Mouse (Mus musculus) megakaryocyte, embryonic 14.5 days (primary cell): ENCODE results near the gene Fbln5.

Experiments used
- FLI1 ChIP-seq: IDR thresholded peaks from 2 replicates; pipeline ENCODE4 v1.6.1; 2012; ENCODE audit warnings: low read length, inconsistent platforms, mixed read lengths
- GATA1 ChIP-seq: IDR thresholded peaks from 3 replicates; pipeline ENCODE4 v1.6.1; 2012; ENCODE audit warnings: mixed read lengths, low read length, inconsistent platforms, borderline replicate concordance

DNA sequence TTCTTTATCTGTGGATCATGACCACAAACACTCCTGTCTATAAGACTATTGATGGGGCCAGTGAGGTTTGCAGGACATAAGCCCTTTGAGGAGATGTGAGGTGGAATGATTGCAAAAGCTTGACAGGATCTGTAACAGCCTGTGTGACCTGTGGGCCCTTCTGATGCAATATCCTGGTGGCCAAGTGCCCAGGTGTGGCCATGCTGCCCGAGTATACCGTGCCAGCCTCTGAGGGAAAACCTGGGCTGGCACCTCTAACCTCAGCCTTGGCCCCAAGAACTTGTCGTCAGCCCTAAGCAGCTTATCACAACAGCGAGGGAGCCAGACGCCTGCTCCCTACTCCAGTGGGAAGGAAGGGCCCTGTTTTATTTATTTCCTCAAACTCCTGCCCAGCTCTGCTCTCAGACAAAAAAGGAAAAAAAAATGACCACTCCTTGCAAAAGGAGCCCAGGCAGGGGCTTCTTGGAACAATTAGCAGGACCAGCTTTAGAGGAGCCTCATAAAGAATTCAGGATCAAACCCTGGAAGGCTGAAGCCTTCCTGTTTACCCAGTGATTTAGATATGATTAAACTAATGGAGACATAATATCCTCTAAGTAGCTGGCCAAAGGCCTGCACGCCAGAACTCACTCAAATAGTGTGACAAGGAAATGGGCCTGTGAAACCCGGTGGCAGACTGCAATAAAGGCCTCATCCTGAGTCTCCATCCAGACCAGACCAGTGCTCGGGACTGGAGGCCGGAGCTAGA, 51.4 kb downstream of the Fbln5 start:
- TF ChIP-seq FLI1 (no peak), GATA1 (no peak)
